Mouse (Mus musculus): ENCODE data around the gene Gprasp1. TPM values are rescaled to one million over a fixed set of nuclear protein-coding genes. Genes with fewer than 3 reads are reported as not detected.
"Not testable (repeated sequence)": the region's sequence is repeated elsewhere in the genome, so short reads cannot be mapped to it uniquely, and the experiment has no call there.

Gprasp1 gene
- polyA plus RNA-seq, 1 experiment from 2014 or later: 10.9 TPM

- no peak for ATAC-seq (ENCODE audit: low FRiP score, low TSS enrichment)
- 91% methylated on average over 2 of the region's 2 CpGs for WGBS
Measured at GRCm38 (mm10) chrX:135738730-135739520, 3.6 kb upstream of the Gprasp1 start.

GRCm38 (mm10) chrX:135743056-135743355 lies 473 bp downstream of the Gprasp1 start:
- H3K9me3 ChIP-seq (ENCODE audit: control insufficient read depth, low read length): no peaks in the 10 kb centered on the region
- DNase-seq (ENCODE audit: low spot score) (no peak), ATAC-seq (ENCODE audit: low FRiP score, low TSS enrichment) (no peak)
- no peaks in the 10 kb centered on the region for H3K36me3 ChIP-seq (ENCODE audit: control insufficient read depth, insufficient read depth, low read length)
- no peaks in the 10 kb centered on the region for H3K27me3 ChIP-seq (ENCODE audit: control insufficient read depth, insufficient read depth, low read length)
- H3K4me2 ChIP-seq (replicated peaks; ENCODE audit: low read depth): peak overlapping the region; percentile 51
- 15% methylated on average over 7 of the region's 7 CpGs for WGBS
- no peak; the same call in none of the 2 replicates for TF ChIP-seq CTCF (IDR thresholded peaks at IDR 0.05; ENCODE audit: low read depth)
- TF ChIP-seq EP300 (optimal IDR thresholded peaks at IDR 0.05): no peak
- peak overlapping the region; percentile 70 for H3K9ac ChIP-seq (ENCODE audit: low read length)
- H3K4me1 ChIP-seq (replicated peaks; ENCODE audit: control insufficient read depth, insufficient read depth): no peaks in the 10 kb centered on the region
- H3K4me3 ChIP-seq (ENCODE audit: low read depth, low read length): peak overlapping the region; percentile 55
- H3K27ac ChIP-seq (replicated peaks): peak overlapping the region; percentile 65

More at GRCm38 (mm10) chrX:135738730-135739520, 3.6 kb upstream of the Gprasp1 start:
- no peak for DNase-seq (ENCODE audit: low spot score)
- Histone ChIP-seq H3K27me3 (ENCODE audit: control insufficient read depth, insufficient read depth, low read length) (no peaks in the 10 kb centered on the region), H3K27ac (replicated peaks) (no peak overlapping the region), H3K9ac (ENCODE audit: low read length) (no peak overlapping the region), H3K4me3 (ENCODE audit: low read depth, low read length) (no peak overlapping the region), H3K4me1 (replicated peaks; ENCODE audit: control insufficient read depth, insufficient read depth) (no peaks in the 10 kb centered on the region), H3K36me3 (ENCODE audit: control insufficient read depth, insufficient read depth, low read length) (no peaks in the 10 kb centered on the region), H3K9me3 (ENCODE audit: control insufficient read depth, low read length) (no peaks in the 10 kb centered on the region), H3K4me2 (replicated peaks; ENCODE audit: low read depth) (no peak overlapping the region)
- TF ChIP-seq CTCF (IDR thresholded peaks at IDR 0.05; ENCODE audit: low read depth) (no peak), EP300 (optimal IDR thresholded peaks at IDR 0.05) (no peak)

- H3K4me1 ChIP-seq (replicated peaks; ENCODE audit: control insufficient read depth, insufficient read depth); H3K27ac ChIP-seq (replicated peaks); ATAC-seq (ENCODE audit: low FRiP score, low TSS enrichment); H3K9ac ChIP-seq (ENCODE audit: low read length); H3K4me2 ChIP-seq (replicated peaks; ENCODE audit: low read depth); H3K27me3 ChIP-seq (ENCODE audit: control insufficient read depth, insufficient read depth, low read length); H3K9me3 ChIP-seq (ENCODE audit: control insufficient read depth, low read length); DNase-seq (ENCODE audit: low spot score); H3K36me3 ChIP-seq (ENCODE audit: control insufficient read depth, insufficient read depth, low read length); H3K4me3 ChIP-seq (ENCODE audit: low read depth, low read length): not testable (repeated sequence)
- 93% methylated on average over 3 of the region's 3 CpGs for WGBS
Measured at GRCm38 (mm10) chrX:135745376-135745775, 2.8 kb downstream of the Gprasp1 start.

GRCm38 (mm10) chrX:135752832-135753231 lies 10.3 kb downstream of the Gprasp1 start:
- Histone ChIP-seq H3K9ac (ENCODE audit: low read length) (no peak overlapping the region), H3K4me2 (replicated peaks; ENCODE audit: low read depth) (no peak overlapping the region), H3K4me1 (replicated peaks; ENCODE audit: control insufficient read depth, insufficient read depth) (no peaks in the 10 kb centered on the region), H3K27me3 (ENCODE audit: control insufficient read depth, insufficient read depth, low read length) (no peaks in the 10 kb centered on the region), H3K36me3 (ENCODE audit: control insufficient read depth, insufficient read depth, low read length) (no peaks in the 10 kb centered on the region), H3K4me3 (ENCODE audit: low read depth, low read length) (no peak overlapping the region), H3K9me3 (ENCODE audit: control insufficient read depth, low read length) (no peaks in the 10 kb centered on the region), H3K27ac (replicated peaks) (no peak overlapping the region)
- TF ChIP-seq CTCF (IDR thresholded peaks at IDR 0.05; ENCODE audit: low read depth) (peak; percentile 81), EP300 (optimal IDR thresholded peaks at IDR 0.05) (no peak)
- DNase-seq (ENCODE audit: low spot score) (peak; percentile 66), ATAC-seq (ENCODE audit: low FRiP score, low TSS enrichment) (no peak)
- WGBS: 2% methylated on average over 2 of the region's 2 CpGs

GRCm38 (mm10) chrX:135761707-135762106 lies 19.2 kb downstream of the Gprasp1 start:
- DNase-seq (ENCODE audit: low spot score) (no peak), ATAC-seq (ENCODE audit: low FRiP score, low TSS enrichment) (no peak)
- Histone ChIP-seq H3K4me3 (ENCODE audit: low read depth, low read length) (no peak overlapping the region), H3K4me2 (replicated peaks; ENCODE audit: low read depth) (no peak overlapping the region), H3K4me1 (replicated peaks; ENCODE audit: control insufficient read depth, insufficient read depth) (no peaks in the 10 kb centered on the region), H3K27me3 (ENCODE audit: control insufficient read depth, insufficient read depth, low read length) (no peaks in the 10 kb centered on the region), H3K36me3 (ENCODE audit: control insufficient read depth, insufficient read depth, low read length) (no peaks in the 10 kb centered on the region), H3K27ac (replicated peaks) (no peak overlapping the region), H3K9me3 (ENCODE audit: control insufficient read depth, low read length) (no peaks in the 10 kb centered on the region), H3K9ac (ENCODE audit: low read length) (no peak overlapping the region)
- TF ChIP-seq CTCF (IDR thresholded peaks at IDR 0.05; ENCODE audit: low read depth) (peak; percentile 68), EP300 (optimal IDR thresholded peaks at IDR 0.05) (no peak)

GRCm38 (mm10) chrX:135768043-135768548 lies 25.6 kb downstream of the Gprasp1 start:
- H3K27ac ChIP-seq (replicated peaks): no peak overlapping the region
- no peaks in the 10 kb centered on the region for H3K36me3 ChIP-seq (ENCODE audit: control insufficient read depth, insufficient read depth, low read length)
- H3K4me1 ChIP-seq (replicated peaks; ENCODE audit: control insufficient read depth, insufficient read depth): no peaks in the 10 kb centered on the region
- no peaks in the 10 kb centered on the region for H3K27me3 ChIP-seq (ENCODE audit: control insufficient read depth, insufficient read depth, low read length)
- H3K4me2 ChIP-seq (replicated peaks; ENCODE audit: low read depth): no peak overlapping the region
- DNase-seq (ENCODE audit: low spot score): no peak
- no peak for TF ChIP-seq CTCF (IDR thresholded peaks at IDR 0.05; ENCODE audit: low read depth)
- TF ChIP-seq EP300 (optimal IDR thresholded peaks at IDR 0.05): no peak
- no peaks in the 10 kb centered on the region for H3K9me3 ChIP-seq (ENCODE audit: control insufficient read depth, low read length)
- no peak for ATAC-seq (ENCODE audit: low FRiP score, low TSS enrichment)
- H3K9ac ChIP-seq (ENCODE audit: low read length): no peak overlapping the region
- WGBS: 22% methylated on average over 2 of the region's 3 CpGs
- H3K4me3 ChIP-seq (ENCODE audit: low read depth, low read length): no peak overlapping the region
